Mouse (Mus musculus) spleen, embryonic (tissue): ENCODE results near the gene Chrne.

ENCODE experiments used
- CTCF ChIA-PET: fragments of 350-600 bp; sonication (Branson Sonifier 250); formaldehyde crosslinking; loops from one replicate; lab custom pipeline; 2022; lab: Charles Lee

Chrne gene

DNA sequence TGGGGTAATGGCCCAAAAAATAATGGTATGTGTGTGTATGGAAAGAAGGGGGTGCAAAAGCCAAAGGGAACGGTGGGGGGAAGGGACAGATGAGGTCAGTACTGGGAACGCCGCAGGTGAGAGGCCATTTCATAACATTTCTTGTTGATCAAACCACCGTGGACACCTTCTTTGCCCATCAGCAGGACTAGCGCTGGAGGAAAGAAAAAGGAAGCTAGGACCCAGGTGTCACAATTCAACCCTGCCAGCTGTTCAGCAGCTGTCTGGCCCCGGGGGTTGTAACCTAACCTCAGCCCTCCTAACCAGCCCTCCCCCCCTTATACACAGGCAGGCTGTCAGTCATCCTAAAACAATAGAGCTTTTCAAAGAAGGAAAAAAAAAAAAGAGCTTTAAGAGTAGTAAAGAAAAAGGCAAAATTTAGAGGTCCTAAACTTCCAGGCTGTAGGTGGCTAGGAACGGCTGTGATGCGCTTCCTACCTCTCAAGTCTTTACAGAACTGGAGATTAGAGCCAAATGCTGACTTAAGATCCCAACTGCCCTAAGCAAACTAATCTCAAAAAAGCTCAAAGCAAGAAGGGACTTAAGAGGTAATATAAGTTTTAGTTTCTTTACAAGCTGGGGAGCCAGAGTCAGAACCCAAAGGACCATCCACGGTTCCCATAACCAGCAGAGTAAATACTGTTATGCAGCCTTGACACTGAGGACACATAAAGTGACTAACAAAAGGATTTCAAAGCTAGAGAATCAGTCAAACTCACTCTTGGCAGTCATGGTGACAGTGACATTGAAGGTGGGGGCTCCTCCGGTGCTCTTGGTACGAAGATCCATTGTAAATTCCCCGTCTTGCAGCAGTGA, 33.2 kb upstream of the Chrne start:
- CTCF ChIA-PET, result interaction anchor here (0.8 kb wide), 1 partner anchor 48 kb away, joined by 3 read pairs; the partner anchor contains the start of genes Inca1 and Kif1c

DNA sequence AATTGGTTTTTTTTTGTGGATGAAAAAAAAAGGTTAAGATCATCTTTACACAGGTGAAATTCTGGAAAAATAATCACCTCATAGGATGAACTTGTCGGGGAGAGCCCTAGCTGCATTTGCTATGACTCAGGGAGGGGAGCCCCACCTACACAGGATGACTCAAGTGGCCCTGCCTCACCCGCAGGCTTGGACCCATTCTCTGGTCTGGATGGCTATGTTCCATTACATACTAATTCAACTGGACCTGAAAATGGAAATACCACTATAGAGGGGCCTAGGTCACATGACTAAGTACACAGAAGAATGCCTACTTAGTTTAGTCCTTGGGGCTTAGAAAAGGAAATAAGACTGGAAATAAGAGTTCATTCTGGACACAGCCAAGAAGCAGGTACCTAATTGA, 32.4 kb upstream of the Chrne start:
- CTCF ChIA-PET, result no interaction called here

DNA sequence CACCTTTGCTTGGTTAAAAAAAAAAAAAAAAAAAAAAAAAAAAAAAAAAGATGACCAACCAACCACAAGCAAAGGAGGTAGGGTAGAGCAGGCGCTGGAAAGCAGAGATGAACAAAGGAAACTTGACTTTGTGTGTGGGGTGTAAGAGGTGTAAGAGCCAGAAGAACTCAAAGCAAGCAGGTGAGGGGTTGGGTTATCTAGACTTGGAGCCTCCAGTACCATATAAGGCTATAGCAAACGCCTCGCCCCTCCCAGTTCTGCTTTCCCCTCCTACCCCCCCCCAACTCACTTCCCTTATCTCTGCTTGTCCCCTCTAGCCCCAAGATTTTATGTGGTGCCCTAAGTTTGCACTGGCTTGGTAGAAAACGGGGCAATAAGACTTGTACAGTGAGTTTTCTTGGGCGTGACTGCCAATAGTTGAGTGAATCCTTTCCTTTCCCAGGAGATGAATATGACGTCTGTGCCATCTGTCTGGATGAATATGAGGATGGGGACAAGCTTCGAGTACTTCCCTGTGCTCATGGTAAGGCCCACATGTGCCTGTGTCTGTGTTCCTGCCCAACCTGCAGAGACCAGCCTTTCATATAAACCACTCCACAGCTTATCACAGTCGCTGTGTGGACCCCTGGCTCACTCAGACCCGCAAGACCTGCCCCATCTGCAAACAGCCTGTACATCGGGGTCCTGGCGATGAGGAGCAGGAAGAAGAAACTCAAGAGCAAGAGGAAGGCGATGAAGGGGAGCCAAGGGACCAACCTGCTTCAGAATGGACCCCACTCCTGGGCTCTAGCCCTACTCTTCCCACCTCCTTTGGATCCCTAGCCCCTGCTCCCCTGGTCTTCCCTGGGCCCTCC, 31.5 kb upstream of the Chrne start:
- CTCF ChIA-PET, result no interaction called here

DNA sequence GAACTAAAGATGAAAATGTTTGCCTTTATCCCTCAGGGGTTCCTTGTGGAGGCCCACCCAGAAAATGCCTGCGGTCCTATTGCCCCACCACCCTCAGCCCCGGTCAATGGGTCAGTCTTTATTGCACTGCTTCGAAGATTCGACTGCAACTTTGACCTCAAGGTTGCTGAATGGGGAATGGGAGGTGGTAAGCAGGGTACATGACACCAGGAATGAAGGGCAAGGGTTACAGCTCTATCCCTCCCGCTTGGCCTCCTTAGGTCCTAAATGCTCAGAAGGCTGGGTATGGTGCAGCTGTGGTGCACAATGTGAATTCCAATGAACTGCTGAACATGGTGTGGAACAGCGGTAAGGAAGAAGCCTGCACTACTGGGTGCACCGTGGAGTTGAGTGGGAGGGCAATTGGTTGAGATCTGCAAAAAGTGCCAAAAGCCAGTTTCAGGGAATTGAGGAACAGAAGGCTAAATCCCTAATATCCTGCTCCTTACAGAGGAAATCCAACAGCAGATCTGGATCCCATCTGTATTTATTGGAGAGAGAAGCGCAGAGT, 30.2 kb upstream of the Chrne start:
- CTCF ChIA-PET, result no interaction called here

DNA sequence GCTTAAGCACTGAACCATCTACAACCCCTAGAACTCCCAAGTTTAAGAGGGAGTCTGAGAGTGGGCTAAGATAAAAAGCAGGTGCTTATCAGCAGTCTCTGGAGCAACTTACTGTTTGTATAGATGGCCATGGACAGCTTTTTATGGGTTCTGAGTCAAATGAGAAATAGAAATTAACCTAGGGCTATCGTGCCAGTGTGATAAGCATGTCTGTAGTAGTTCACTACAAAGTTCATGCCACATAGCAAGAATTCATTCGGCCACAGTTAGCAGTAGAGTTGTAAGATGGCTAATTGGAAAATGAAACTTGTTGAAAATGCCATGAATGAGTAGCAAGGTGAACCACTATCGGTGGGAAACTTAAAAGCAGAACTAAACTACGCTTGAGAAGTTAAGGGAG, 29.5 kb upstream of the Chrne start:
- CTCF ChIA-PET, result no interaction called here

DNA sequence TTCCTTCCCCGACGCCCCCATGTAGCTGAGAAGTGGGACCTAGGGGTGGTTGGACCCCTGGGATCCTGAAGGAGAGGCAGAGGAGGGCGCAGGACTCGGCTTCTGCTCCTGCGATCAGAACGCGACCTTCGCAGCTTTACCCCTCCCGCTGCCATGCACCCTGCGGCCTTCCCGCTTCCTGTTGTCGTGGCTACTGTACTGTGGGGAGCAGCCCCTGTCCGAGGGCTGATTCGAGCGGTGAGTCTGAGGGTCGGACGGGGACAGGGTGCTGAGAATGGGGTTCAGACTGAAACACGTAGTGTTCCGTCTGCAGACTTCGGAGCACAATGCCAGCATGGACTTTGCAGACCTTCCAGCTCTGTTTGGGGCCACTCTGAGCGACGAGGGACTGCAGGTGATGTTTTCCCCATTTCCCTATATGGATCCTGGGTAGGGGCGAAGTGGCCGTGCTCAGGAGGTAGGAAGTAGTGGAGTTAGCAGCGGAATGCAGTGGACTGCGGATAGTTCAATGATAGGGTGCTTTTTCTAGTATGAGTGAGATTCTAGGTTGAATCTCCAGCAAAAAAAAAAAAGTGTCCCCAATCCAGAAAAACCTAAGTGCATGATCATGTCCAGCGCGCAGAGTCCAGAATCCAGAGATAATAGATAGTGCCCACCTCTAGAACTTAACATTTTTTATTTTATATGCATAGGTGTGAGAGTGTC, 28.9 kb upstream of the Chrne start:
- CTCF ChIA-PET, result no interaction called here

DNA sequence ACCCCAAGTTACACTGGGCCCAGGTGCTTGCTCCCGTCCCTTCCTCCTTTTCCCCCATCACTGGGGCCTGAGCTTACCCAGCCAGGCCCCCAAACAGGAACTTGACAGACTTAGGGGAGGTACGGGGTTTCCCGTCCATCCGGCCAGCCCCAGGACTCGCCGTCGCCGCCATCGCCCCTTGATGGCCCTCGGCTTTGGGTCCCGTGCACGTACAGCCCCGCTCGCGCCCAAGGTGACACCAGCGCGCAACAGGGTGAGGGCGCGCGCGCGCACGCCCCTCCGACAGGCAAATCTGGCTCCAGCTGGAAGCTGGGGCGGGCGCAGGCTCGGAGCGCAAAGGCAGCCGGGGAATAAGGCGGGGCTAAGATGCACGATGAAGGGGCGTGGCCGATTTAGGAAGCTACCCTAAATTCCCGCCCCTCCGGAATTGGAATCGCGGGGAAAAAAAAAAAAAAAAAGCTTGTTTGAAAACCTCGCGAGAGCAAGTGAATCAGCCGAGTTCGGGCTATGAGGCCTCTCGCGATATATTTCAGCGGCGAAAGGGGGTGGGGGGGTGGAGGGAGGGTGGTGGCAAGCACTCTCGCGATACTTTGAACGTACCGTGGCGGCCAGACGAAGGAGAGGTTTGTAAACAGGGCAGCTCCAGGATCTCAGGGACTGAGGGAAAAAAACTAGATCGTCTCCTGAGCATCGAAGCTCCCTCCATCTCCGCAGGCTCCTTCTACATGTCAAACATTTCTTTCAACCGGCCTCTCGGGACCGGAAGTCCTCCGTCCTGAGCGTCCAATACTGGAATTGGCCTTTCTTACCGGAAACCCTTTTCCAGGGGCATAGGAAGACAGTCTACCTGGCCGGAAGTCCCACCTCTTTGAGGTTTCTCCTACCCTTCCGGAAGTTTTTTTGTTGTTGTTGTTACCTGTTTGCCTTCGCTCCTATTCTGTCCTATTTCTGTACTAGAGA, 28.0 kb upstream of the Chrne start, which contains the start of the genes Rnf167 and Slc25a11:
Gene Rnf167, plus strand, starts transcription at position 545 of the 960 bp plus-strand sequence.
Gene Slc25a11, minus strand, starts transcription at position 789 of the 960 bp plus-strand sequence.
- CTCF ChIA-PET, result interaction anchor here (1.6 kb wide), 1 partner anchor 21 kb away, joined by 3 read pairs; no protein-coding TSS in a partner anchor

DNA sequence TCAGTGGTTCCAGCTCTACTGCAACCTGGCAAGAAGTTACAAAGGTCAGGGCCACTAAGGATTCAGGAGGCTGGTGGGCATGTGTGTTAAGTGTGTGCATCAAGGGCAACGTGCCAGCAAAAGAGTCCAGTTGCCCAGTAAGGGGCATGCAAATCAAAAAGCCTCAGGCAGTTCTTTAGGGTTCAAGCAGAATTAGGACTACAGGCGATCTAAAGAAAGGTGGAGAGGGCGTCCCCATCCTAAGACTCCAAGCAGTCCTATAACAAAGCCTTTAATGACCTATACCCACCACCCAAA, 27.2 kb upstream of the Chrne start:
- CTCF ChIA-PET, result interaction anchor here (1.6 kb wide), 1 partner anchor 21 kb away, joined by 3 read pairs; no protein-coding TSS in a partner anchor

DNA sequence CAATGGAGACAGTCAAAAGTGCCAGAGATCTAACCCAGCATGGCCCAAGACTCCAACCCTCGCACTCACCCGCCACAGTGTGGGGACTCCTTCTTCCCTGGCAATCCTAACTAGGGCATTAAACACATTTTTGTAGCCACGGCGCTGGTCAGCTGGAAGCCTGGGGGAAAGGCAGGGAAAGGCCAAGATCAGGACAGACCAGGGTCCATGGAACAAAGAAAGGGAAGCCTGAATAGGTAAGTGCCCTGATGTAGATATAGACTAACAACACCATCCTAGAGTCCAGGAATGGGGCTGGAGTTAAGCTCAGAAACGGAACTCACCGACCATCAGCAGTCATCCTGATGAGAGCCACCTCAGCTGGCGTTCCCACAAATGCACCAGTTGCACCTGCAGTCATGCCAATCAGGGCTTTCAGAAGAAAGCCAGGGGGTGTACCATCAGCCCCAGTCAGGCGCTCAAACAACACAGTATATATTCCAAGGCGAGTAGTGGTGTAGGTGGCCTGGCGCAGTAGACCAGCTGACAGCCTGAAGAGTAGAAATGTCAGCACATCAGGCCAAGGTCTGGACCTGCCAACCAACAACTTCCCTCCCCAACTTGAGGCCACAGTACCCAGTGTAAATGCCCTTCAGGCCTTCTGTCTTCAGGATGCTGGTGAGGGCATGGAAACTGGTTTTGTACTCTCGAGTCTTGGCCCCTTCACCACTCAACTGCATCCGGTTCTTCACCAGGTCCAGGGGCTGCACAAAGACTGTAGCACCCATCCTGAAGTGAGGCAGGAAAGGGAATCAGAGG, 26.6 kb upstream of the Chrne start:
- CTCF ChIA-PET, result interaction anchor here (1.6 kb wide), 1 partner anchor 20 kb away, joined by 3 read pairs; no protein-coding TSS in a partner anchor

DNA sequence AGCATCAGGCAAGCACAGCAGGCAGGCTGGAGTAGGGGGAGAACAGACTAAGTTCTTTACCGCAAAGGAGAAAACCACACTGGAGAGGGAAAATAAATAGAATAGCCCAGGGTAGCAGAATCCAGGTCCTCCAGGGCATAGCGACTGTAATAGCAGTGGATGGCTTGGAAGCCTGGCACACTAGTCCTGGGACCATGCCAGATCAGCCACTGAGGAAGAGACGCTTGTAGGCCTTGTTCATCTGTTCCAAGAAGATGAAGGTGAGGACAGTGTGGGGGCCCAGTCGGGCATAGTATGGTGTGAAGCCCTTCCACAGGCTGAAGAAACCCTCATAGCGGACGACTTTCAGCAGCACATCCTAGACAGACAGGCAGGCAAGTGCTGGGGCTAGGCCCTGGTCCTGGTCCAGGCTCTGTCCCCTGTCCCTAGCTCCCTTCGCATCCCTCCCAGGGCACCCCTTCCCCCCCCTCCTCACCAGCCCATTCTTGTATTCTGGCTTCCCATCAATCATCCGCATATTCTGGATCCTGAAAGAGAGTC, 25.6 kb upstream of the Chrne start:
- CTCF ChIA-PET, result no interaction called here

DNA sequence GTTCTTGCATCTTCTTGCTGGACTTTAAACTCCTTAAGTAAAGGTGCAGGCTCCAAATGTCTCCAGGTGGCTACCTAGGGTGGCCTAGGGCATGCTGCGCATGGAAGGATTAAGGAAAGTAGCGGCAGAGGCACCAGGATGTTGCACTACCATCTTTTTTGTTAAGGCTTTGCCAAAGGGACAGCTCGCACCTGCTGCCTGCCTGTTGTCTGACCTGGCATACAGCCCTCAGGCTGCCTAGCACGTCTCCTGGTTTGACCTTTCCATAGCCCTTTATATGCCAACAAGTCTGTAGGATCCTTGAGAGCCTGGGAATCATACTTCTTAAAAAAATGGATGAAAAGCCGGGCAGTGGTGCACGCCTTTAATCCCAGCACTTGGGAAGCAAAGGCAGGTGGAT, 24.0 kb upstream of the Chrne start:
- CTCF ChIA-PET, result no interaction called here

DNA sequence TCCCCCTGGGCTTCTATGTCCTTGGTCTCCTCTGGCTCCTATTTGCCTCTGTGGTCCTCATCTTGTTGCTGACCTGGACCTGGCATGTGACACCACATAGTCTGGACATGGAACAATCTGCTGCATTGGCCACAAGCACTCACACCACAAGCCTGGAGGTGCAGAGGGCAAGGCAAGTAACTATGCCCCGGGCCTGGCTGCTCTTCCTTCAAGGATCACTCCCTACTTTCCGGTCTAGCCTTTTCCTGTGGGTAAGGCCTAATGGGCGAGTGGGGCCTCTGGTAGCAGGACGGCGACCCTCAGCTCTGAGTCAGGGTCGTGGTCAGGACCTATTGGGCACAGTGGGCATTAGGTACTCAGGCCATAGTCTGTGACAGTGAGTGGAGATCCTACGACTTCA, 22.2 kb upstream of the Chrne start:
- CTCF ChIA-PET, result no interaction called here

DNA sequence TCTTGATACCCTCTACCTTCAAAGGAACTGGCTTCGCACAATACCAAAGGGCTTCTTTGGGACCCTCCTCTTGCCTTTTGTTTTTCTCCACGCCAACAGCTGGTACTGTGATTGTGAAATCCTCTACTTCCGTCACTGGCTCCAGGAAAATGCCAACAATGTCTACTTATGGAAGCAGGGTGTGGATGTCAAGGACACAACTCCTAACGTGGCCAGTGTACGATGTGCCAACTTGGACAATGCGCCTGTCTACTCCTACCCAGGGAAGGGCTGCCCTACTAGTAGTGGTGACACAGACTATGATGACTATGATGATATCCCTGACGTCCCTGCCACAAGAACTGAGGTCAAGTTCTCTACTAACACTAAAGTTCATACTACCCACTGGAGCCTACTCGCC, 21.0 kb upstream of the Chrne start:
- CTCF ChIA-PET, result interaction anchor here (0.5 to 0.7 kb wide), 2 partner anchors 133 to 150 kb away, joined by 3 read pairs; no protein-coding TSS in a partner anchor

DNA sequence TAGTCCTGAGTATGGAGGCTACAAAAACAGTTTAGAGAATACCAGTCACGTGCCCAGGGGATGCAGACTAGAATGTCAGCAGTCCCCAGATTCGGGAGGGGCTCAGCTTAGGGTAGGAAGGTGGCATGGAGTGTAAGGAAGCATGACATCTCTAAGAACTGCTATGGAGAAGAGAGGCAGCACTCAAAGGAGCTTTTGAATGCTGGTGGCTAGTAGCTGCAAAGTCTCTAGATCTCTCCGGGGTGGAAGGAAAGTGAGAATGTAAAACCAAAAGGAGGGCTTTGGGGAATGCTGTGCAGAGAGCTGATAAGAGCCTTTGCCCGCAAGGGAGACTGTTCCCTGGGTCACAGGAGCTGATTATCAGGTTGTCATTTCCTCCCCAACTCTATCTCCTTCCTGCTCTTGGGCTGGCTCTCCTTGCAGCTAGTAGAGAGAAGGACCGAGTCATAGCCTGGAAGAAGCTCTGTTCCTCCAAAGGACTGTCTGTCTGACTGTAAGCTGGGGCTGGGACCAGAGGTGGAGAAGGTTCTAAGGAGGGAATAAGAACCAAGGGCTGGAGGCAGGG, 19.8 kb upstream of the Chrne start, which contains the start of gene Gp1ba:
Gene Gp1ba, plus strand, starts transcription at position 409 of the 565 bp plus-strand sequence.
- CTCF ChIA-PET, result interaction anchor here (0.6 kb wide), 1 partner anchor 117 kb away, joined by 4 read pairs; no protein-coding TSS in a partner anchor

DNA sequence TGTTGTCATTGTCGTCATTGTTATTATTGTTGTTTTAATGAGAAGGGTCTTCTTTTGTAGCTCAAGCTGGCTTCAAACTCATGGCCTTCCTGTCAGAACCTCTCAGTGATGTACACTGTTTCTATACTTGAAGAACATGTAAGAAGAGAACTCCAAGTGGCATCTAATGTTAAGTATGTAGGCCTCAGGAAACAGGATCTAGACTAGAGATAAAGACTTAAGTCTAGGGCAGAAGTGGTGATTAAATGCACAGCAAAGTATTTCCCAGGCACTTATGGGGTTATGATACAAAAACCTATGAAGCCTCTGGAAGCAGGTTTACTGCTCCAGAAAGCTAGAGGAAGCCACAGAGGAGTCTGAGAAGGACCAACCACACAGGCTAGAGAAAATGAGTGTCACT, 19.3 kb upstream of the Chrne start:
- CTCF ChIA-PET, result no interaction called here

DNA sequence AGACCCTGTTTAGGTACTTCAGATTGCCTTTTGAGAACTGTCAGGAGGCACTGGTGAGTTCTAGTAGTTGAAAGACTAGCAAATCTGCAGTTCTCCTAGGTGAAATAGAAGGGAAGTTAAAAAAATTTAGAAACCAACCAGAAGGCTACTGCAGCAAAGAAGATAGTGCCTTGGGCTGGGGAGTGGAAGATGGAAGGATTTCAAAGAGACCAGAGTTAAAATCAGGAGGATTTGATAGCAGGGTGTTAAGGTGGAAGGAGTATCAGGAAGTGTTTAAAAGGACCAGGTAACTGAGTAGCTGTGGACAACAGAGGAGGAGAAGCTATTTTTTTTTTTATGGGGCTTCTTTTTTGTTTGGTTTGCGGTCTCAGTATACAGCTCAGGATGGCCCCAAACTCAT, 18.7 kb upstream of the Chrne start:
- CTCF ChIA-PET, result no interaction called here

DNA sequence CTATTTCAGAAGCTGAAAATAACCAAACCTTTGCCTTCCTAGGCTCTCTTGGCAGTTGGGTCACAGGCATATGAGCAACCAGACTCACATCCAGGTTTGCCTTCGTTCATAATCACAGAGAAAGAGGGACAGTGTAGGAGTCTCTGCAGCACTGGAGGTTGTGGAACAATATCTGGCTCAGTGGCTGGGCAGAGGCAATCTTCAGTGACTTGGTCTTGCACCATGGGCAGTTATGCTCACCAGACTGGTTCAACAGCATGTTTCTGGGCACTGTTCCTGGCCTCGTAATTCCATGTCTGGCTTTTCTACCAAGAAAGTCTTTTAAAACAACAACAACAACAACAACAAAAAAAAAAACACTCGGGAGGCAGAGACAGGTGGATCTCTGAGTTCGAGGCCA, 16.6 kb upstream of the Chrne start:
- CTCF ChIA-PET, result no interaction called here

DNA sequence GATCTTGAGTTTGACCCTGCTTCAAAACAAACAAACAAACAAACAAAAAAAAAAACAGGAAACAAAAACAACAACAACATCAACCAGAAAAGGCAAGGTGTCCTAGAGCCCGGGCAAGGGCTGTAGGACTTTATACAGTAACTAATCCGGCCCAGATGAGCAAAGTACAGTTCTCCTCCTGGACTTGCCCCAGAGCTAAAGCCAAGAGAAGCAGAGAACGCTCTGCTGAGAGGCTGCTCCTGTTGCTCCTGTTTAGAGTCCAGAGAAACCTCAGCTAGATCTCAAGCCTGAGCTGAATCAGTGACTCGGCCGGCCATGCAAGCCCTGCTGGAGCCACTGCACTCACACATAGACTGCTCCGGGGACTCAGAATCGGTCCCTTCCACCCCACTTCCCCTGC, 11.1 kb upstream of the Chrne start:
- CTCF ChIA-PET, result interaction anchor here (0.9 to 1.1 kb wide), 2 partner anchors 127 to 216 kb away, joined by 3 to 10 read pairs; no protein-coding TSS in a partner anchor
